ENCODE assay signal across 8 mouse cellular contexts in the genomic region with DNA sequence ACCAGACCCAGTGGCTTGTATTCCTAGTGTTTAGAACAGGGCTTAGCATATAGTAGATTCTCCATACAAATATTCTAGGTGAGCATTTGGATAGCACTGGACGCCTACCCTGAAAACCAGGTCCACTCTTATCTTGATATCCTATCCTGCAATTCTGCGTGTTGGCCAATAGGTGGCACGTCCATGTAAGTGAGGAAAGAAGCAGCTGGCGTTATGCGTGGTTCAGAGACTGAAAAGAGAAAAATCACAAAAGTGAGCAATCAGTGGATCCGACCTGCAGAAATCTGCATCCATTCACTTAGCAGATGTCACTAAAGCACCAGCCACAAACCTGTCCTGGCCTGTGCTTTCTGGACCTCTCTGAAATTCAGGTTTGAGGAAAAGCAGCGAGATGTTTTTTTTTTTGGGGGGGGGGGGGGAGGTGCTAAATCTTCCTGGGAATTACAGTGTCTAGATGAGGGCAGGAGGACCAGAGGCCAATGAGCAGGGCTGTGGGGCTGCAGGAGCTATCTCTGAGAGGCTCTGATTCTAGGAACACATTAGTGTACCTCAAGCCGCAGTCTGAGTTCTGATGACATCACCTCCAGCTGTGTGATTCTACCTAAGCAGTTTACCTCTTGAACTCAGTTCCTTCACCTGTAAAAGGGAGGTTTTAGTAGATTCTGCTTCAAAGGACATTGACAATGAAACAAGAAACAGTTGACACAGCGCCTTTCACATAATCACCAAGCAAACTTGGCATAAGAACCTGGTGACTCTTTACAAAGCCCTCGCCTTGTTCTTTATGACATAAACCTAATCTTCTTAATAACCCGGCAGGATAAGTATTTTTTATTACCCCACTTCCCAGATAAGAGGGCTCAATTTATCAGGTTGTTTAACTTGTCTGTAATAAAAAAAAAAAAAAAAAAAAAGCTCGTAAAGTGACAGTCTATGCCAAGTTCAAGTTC.
DNase-seq lines count a peak whose midpoint lies in the region; ATAC-seq and TF ChIP-seq lines count a peak whose summit lies in the region.

No protein-coding gene starts in this region.

- no peak overlapping the region for H3K9ac ChIP-seq in liver, embryonic 14.5 days (replicated peaks)
- H3K9ac ChIP-seq in embryonic facial prominence, embryonic 12.5 days, result no peak overlapping the region; the same call in 1 of the 2 replicates

- H3K36me3 ChIP-seq in liver, embryonic 14.5 days (replicated peaks; ENCODE audit: control insufficient read depth, insufficient read depth, low read depth), result no peaks in the 10 kb centered on the region
- no peaks in the 10 kb centered on the region for H3K36me3 ChIP-seq in embryonic facial prominence, embryonic 12.5 days

- WGBS in liver, embryonic 14.5 days (ENCODE audit: insufficient replicate concordance), result 31% methylated on average over 12 of the region's 12 CpGs
- 40% methylated on average over 12 of the region's 12 CpGs for WGBS in embryonic facial prominence, embryonic 12.5 days

- DNase-seq in liver, embryonic 14.5 days (ENCODE audit: low read depth in 3 of 3, low spot score in 3 of 3), result peak in 2 of 3 experiments; percentile 2 to 32
- DNase-seq in liver, result no peak
- peak; percentile 29 for DNase-seq in MN1 (ENCODE audit: low spot score)
- DNase-seq in layer of hippocampus, adult 9-11 months, result peak; percentile 61
- peak; percentile 24 for DNase-seq in neural tube, embryonic 10.5 days (ENCODE audit: extremely low spot score, low spot score)
- DNase-seq in urinary bladder, postnatal 10 days (ENCODE audit: low spot score), result no peak

- H3K27me3 ChIP-seq in liver, embryonic 14.5 days (ENCODE audit: control insufficient read depth, insufficient read depth, low read length), result no peaks in the 10 kb centered on the region
- 0 out of 2 replicates have a peak, but pooled peaks cover 2% of the 10 kb centered on the region for H3K27me3 ChIP-seq in embryonic facial prominence, embryonic 12.5 days

- no peak for TF ChIP-seq EP300 in liver, embryonic 14.5 days (IDR thresholded peaks at IDR 0.05; ENCODE audit: low read depth)

- no peaks in the 10 kb centered on the region for H3K4me1 ChIP-seq in liver, embryonic 14.5 days (replicated peaks; ENCODE audit: control insufficient read depth in 2 of 2, insufficient read depth in 2 of 2, low read length in 1 of 2)
- peaks cover 3% of the 10 kb centered on the region; the same call in 1 of the 2 replicates for H3K4me1 ChIP-seq in embryonic facial prominence, embryonic 12.5 days

- peak; percentile 79 for TF ChIP-seq CTCF in liver, embryonic 14.5 days (IDR thresholded peaks at IDR 0.05; ENCODE audit: low read depth)

- no peak overlapping the region for H3K4me2 ChIP-seq in liver, embryonic 14.5 days (ENCODE audit: low read depth)
- H3K4me2 ChIP-seq in embryonic facial prominence, embryonic 12.5 days (replicated peaks), result peak overlapping the region; percentile 32

- H3K4me3 ChIP-seq in liver, embryonic 14.5 days (ENCODE audit: insufficient read depth in 1 of 2, low read depth in 2 of 2, low read length in 2 of 2), result no peak overlapping the region
- no peak overlapping the region for H3K4me3 ChIP-seq in embryonic facial prominence, embryonic 12.5 days

- no peak for ATAC-seq in liver, embryonic 14.5 days (ENCODE audit: insufficient read depth)
- no peak for ATAC-seq in embryonic facial prominence, embryonic 12.5 days (ENCODE audit: insufficient number of reproducible peaks, insufficient read depth, low FRiP score, low TSS enrichment)
- peak; percentile 82 to 87 for ATAC-seq in hematopoietic stem cell, adult 5-6 weeks (replicated peaks in 1 of 2; ENCODE audit: insufficient read depth in 1 of 2, low FRiP score in 2 of 2, low TSS enrichment in 1 of 2, low read depth in 1 of 2, poor library complexity in 2 of 2, severe bottlenecking in 2 of 2)

- no peak overlapping the region for H3K27ac ChIP-seq in liver, embryonic 14.5 days
- H3K27ac ChIP-seq in embryonic facial prominence, embryonic 12.5 days, result no peak overlapping the region

- H3K9me3 ChIP-seq in liver, embryonic 14.5 days (ENCODE audit: control insufficient read depth, low read length), result no peaks in the 10 kb centered on the region
- H3K9me3 ChIP-seq in embryonic facial prominence, embryonic 12.5 days, result no peaks in the 10 kb centered on the region

Comparison
In these comparisons a context has a peak if more than half of its experiments do, and no peak if none do; other contexts are left out.
1. DNase-seq: peak in liver, embryonic 14.5 days (2 of 3), MN1 (single experiment), layer of hippocampus, adult 9-11 months (single experiment) and neural tube, embryonic 10.5 days (single experiment); none in liver (single experiment) and urinary bladder, postnatal 10 days (single experiment).
2. ATAC-seq: peak in hematopoietic stem cell, adult 5-6 weeks (2 of 2); none in liver, embryonic 14.5 days (single experiment) and embryonic facial prominence, embryonic 12.5 days (single experiment).